Mouse (Mus musculus) liver, embryonic 16.5 days (tissue): ENCODE results near the gene Gbx1. TPM values are rescaled to one million over a fixed set of nuclear protein-coding genes. Genes with fewer than 3 reads are reported as not detected.
A peak's percentile ranks its signal among the peaks of the same experiment; 100 is the strongest.
"Not testable (repeated sequence)": the region's sequence is repeated elsewhere in the genome, so short reads cannot be mapped to it uniquely, and the experiment has no call there.

ENCODE experiments used
- ATAC-seq: fragments of 200-750 bp; cut with Nextera tagmentation; 2 replicates; pipeline ENCODE4 v1.8.0; 2017; ENCODE audit warnings: low read depth, mild to moderate bottlenecking, moderate number of reproducible peaks, moderate library complexity
- H3K27ac ChIP-seq: fragments of 300-500 bp; sonication (generic); 2 replicates; pipeline ENCODE4 v1.5.1; 2014; ENCODE audit warnings: mild to moderate bottlenecking, low read length
- H3K27me3 ChIP-seq: fragments of 300-500 bp; sonication (generic); 2 replicates; pipeline ENCODE4 v1.6.1; 2014; ENCODE audit warnings: low read depth, low read length, mixed read lengths; ENCODE audit not compliant: control insufficient read depth, insufficient read depth
- H3K36me3 ChIP-seq: fragments of 300-500 bp; sonication (generic); 2 replicates; pipeline ENCODE4 v1.6.1; 2014; ENCODE audit warnings: mild to moderate bottlenecking; ENCODE audit not compliant: control insufficient read depth, insufficient read depth
- H3K4me1 ChIP-seq: fragments of 300-500 bp; sonication (generic); 2 replicates; pipeline ENCODE4 v1.6.1; 2014; ENCODE audit warnings: low read depth, low read length, mixed read lengths; ENCODE audit not compliant: control insufficient read depth
- H3K4me2 ChIP-seq: fragments of 300-500 bp; sonication (generic); 2 replicates; pipeline ENCODE4 v1.6.1; 2014; ENCODE audit warnings: low read depth, low read length, mixed read lengths
- H3K4me3 ChIP-seq: fragments of 300-500 bp; sonication (generic); 2 replicates; pipeline ENCODE4 v1.5.1; 2014; ENCODE audit warnings: low read depth, mild to moderate bottlenecking, low read length
- H3K9ac ChIP-seq: fragments of 300-500 bp; sonication (generic); 2 replicates; pipeline ENCODE4 v1.6.1; 2014; ENCODE audit warnings: low read depth, low read length
- H3K9me3 ChIP-seq: fragments of 300-500 bp; sonication (generic); replicated peaks from 2 replicates; pipeline ENCODE4 v1.6.1; 2016; ENCODE audit warnings: low read length; ENCODE audit not compliant: control insufficient read depth
- WGBS: fragments of 180-500 bp; shearing (Covaris S2); extraction: QIAGEN DNeasy Blood & Tissue Kit; methylation state at CpG from one replicate; pipeline ENCODE4 v1.1.7; 2014; ENCODE audit not compliant: insufficient replicate concordance; 5-methylcytosine and 5-hydroxymethylcytosine counted together
- polyA plus RNA-seq: library from polyadenylated mRNA; unstranded; fragments of >200 nt; fragmentation: Nextera tagmentation; extraction: Ambion mirVana; gene quantifications from 2 replicates; pipeline ENCODE4 v1.2.1, GENCODE M21; 2015

Gbx1 gene
- polyA plus RNA-seq: not detected in 2 replicates

DNA sequence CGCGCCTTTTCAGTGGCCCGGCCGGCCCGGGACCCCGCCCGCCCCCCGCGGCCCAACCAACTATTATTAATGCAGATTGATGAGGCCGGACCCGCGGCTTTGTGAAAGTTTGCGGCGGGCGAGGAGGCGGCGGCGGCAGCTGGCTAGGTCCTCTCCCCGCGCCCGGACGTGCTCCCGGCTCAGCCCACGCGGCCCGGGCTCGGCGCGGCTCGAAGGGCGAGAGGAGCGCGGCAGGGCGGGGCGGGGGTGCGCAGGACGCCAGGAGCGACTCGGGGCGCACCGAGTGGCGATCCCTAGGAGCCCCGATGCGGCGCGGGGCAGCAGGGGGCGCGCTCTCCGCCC, at the start of gene Gbx1:
Gbx1 (minus strand) TSS at position 314 of the 342 bp plus-strand sequence.
- Histone ChIP-seq H3K4me2 (peak within 1 kb of the TSS; percentile 51), H3K36me3 (no peaks in the 10 kb centered on the region), H3K4me1 (peaks cover 6% of the 10 kb centered on the region; the same call in 1 of the 2 replicates), H3K27me3 (peaks cover 88% of the 10 kb centered on the region), H3K4me3 (peak within 1 kb of the TSS; percentile 39), H3K27ac (no peak within 1 kb of the TSS), H3K9me3 (no peaks in the 10 kb centered on the region), H3K9ac (no peak within 1 kb of the TSS)
- no peak for ATAC-seq
- under 1% methylated on average over 38 of the region's 49 CpGs for WGBS

DNA sequence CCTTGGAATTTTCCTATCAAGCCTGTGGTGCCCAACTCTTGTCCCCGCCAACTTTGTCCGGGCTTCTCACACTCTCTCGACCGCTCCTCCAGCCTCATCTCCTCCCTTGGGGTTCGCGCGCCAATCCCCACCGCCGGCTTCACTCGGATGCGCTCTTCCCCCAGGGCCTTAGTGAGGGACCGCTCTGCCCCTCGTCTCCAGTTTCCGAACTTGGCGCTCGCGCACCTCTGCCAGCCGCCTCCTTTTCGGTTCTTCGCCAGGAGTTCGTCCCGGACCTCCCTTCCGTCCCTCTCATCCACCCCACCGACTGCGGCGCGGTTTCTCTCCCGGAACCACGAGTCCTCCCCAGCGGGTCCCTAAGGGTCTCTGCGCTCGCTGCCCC, 49.8 kb upstream of the Gbx1 start:
- Histone ChIP-seq H3K4me1 (peaks cover 14% of the 10 kb centered on the region; the same call in 1 of the 2 replicates), H3K9me3 (no peaks in the 10 kb centered on the region), H3K36me3 (peaks cover 10% of the 10 kb centered on the region), H3K9ac (peak overlapping the region; percentile 86), H3K4me2 (peak overlapping the region; percentile 95), H3K27ac (peak overlapping the region; percentile 67), H3K4me3 (peak overlapping the region; percentile 88), H3K27me3 (no peaks in the 10 kb centered on the region)
- under 1% methylated on average over 32 of the region's 32 CpGs for WGBS
- peak; percentile 19 for ATAC-seq

DNA sequence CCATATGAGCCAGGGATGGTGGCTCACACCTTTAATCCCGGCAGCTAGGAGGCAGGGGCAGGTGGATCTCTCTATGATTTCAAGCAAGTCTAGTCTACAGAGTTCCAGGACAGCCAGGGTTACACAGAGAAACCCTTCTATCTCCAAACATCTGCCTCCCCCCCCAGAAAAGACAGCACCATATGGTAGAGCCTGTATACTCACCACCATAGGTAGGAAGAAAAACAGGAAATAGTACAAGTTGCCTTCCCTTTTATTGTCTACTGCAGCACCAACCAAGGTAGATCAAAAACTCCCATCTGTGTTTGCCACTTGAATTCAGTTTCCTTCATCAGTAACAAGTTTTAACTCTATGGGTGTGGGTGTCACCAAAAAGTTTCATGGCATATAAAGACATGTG, 48.9 kb upstream of the Gbx1 start:
- WGBS: 81% methylated on average over 1 of the region's 1 CpGs
- no peak overlapping the region for H3K9ac ChIP-seq

DNA sequence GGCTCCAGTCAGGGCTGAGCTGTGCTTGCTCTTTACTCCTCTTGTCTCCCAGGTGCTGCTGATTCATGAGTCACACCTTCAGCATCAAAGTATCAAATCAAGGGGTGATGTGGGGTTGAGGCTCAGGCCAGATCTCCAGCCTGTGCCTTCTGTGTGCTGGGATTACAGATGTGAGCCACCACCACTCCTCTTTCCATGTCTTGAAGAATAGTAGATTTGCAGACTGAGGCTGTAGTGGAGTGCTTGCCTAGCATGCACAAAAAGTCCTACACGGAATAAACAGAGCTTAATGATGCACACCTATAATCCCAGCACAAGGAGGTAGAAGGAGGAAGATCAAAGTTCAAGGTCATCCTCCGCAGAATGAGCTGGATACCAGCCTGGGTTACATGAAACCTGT, 29.7 kb upstream of the Gbx1 start, which contains the start of gene 4931409K22Rik:
4931409K22Rik (minus strand) TSS at position 101 of the 400 bp plus-strand sequence.
- H3K27ac ChIP-seq: no peak within 1 kb of the TSS
- no peak within 1 kb of the TSS for H3K4me3 ChIP-seq
- no peak within 1 kb of the TSS for H3K4me2 ChIP-seq
- H3K27me3 ChIP-seq: peaks cover 4% of the 10 kb centered on the region; the same call in 1 of the 2 replicates
- ATAC-seq: no peak
- no peaks in the 10 kb centered on the region for H3K36me3 ChIP-seq
- no peaks in the 10 kb centered on the region for H3K9me3 ChIP-seq
- no peaks in the 10 kb centered on the region for H3K4me1 ChIP-seq
- no peak within 1 kb of the TSS for H3K9ac ChIP-seq
- WGBS: 42% methylated on average over 2 of the region's 2 CpGs

More for the DNA sequence above, 48.9 kb upstream of the Gbx1 start:
- no peak overlapping the region for H3K4me3 ChIP-seq
- no peaks in the 10 kb centered on the region for H3K27me3 ChIP-seq
- peaks cover 12% of the 10 kb centered on the region for H3K36me3 ChIP-seq
- no peak for ATAC-seq
- H3K27ac ChIP-seq: no peak overlapping the region
- H3K4me2 ChIP-seq: peak overlapping the region; percentile 95
- no peaks in the 10 kb centered on the region for H3K9me3 ChIP-seq
- peaks cover 14% of the 10 kb centered on the region; the same call in 1 of the 2 replicates for H3K4me1 ChIP-seq

DNA sequence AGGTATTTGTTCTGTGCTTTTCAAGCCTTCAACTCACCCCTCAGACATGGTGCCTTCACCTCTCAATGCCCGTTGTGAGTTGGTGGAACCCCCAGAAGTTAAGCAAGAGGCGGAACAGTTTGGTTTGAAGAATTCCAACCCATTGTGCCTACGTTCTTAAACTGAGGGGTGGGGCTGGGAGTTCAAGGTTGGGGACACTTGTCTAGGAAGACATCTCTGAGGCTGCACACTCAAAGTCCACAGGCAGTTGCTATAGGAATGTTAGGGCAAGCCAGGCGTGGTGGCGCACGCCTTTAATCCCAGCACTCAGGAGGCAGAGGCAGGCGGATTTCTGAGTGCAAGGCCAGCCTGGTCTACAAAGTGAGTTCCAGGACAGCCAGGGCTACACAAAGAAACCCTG, 28.3 kb upstream of the Gbx1 start:
- H3K4me2 ChIP-seq, H3K9ac ChIP-seq, H3K27ac ChIP-seq, H3K4me3 ChIP-seq, H3K4me1 ChIP-seq, ATAC-seq, H3K9me3 ChIP-seq, H3K36me3 ChIP-seq: not testable (repeated sequence)
- 63% methylated on average over 7 of the region's 7 CpGs for WGBS
- peaks cover 13% of the 10 kb centered on the region for H3K27me3 ChIP-seq

DNA sequence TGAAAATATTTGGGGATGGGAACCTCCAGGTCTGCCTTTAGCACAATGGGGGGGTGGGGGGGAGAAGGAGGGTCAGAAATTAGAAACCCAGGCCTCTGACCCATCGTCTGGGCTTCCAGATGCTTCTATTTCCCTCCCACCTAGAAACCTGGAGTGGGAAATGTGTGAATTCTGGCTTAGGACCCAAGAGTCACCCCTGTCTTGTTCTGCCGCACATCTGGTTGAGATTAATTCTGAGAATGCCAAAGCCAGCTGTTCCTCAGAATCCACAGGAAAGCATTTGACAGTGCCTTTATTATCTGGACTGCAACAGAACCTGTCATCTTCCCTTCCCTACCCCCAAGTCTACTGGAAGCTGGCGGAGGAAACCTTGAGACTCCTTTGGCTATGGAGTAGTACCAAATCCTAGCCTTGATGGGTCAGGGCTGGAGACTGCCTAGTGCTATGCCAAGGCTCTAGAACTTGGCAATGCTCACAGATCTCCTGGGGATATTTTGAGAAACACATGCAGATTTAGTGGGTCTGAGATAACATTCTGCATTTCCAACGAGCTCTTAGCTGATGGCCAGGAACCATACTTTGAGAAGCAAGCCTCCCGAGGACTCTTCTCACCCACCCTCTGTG, 26.7 kb upstream of the Gbx1 start:
- WGBS: 50% methylated on average over 5 of the region's 5 CpGs
- no peak overlapping the region for H3K9ac ChIP-seq
- peaks cover 20% of the 10 kb centered on the region for H3K27me3 ChIP-seq
- H3K4me2 ChIP-seq: no peak overlapping the region
- ATAC-seq: no peak
- no peak overlapping the region for H3K27ac ChIP-seq
- H3K36me3 ChIP-seq: no peaks in the 10 kb centered on the region
- no peaks in the 10 kb centered on the region for H3K9me3 ChIP-seq
- no peaks in the 10 kb centered on the region for H3K4me1 ChIP-seq
- no peak overlapping the region for H3K4me3 ChIP-seq

DNA sequence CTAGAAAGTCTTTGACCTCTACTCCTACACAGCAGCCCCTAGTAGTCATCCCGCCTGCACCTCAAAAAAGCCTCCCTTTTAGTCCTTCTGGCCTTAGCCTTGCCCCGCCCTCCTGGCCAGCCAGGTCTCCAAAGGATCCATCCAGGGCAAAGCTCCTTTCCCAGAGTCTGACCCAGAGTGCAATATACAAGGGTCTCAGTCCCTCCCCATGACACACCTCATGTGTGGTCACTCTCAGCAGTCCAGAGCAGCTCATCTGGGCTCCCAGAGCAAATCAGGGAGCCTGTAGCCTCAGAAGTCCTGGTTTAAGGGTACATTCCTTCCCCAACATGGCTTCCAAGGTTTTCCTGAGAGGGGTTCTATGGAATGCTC, 24.3 kb upstream of the Gbx1 start:
- ATAC-seq: no peak
- Histone ChIP-seq H3K9ac (no peak overlapping the region), H3K4me3 (no peak overlapping the region), H3K4me2 (no peak overlapping the region), H3K27ac (no peak overlapping the region), H3K27me3 (peaks cover 20% of the 10 kb centered on the region), H3K36me3 (no peaks in the 10 kb centered on the region), H3K9me3 (no peaks in the 10 kb centered on the region), H3K4me1 (no peaks in the 10 kb centered on the region)
- WGBS: 36% methylated on average over 2 of the region's 2 CpGs

DNA sequence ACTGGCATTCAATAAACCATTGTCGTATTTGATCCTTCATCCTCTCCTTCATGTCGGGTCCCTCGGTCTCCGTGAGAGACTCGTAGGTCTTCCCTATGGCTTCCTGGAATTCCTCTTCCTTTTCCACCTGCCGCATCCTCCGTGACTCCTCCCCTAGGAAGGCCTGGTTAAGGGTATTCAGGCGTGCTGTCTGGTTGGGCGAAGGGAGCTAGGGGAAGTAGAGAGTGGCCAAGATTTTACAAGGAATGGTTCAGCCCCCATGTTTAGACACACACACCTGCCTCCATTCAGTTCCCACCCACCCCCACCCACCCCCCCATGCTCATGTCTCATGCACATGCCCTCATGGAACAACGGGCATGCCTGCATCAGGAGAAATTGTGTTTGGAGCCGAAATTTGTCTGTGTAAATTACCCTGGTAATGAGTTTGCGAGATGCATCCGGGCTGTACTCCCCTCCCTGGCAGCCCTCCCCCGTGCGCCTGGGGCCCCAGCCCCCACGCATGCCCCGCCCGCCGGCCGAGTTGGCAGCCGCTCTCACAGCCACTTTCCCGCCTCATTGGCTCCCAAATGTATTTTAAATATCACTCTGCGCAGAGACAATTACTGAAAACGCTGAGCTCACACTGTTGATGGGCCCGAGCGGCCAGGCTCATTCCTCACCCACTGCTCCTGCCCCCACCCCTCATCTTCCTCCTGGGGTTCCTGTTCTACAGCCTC, 23.8 kb upstream of the Gbx1 start:
- ATAC-seq: no peak
- Histone ChIP-seq H3K9ac (no peak overlapping the region), H3K4me2 (no peak overlapping the region), H3K27me3 (peaks cover 20% of the 10 kb centered on the region), H3K4me3 (no peak overlapping the region), H3K27ac (no peak overlapping the region), H3K9me3 (no peaks in the 10 kb centered on the region), H3K4me1 (no peaks in the 10 kb centered on the region), H3K36me3 (no peaks in the 10 kb centered on the region)
- 24% methylated on average over 26 of the region's 26 CpGs for WGBS

DNA sequence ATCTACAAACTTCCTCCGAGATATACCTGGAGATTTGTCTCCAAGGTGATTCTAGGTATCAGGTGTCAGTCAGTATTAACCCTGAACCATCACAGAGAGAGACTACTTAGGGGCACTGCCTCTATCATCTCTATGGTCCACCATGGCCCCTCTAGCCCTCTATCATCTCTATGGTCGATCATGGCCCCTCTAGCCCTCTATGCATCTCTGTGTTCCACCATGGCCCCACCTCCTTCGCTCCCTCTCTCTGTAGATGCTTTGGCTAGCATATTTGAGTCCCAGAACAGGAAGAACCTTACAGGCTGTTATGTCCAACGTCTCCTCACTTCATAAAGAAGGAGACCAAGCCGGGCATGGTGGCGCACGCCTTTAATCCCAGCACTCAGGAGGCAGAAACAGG, 15.6 kb upstream of the Gbx1 start:
- H3K27me3 ChIP-seq: peaks cover 4% of the 10 kb centered on the region; the same call in 1 of the 2 replicates
- H3K36me3 ChIP-seq: no peaks in the 10 kb centered on the region
- 63% methylated on average over 7 of the region's 7 CpGs for WGBS
- H3K4me1 ChIP-seq: no peaks in the 10 kb centered on the region; the same call in 1 of the 2 replicates
- H3K4me2 ChIP-seq: no peak overlapping the region
- no peak for ATAC-seq
- H3K27ac ChIP-seq: no peak overlapping the region
- no peaks in the 10 kb centered on the region for H3K9me3 ChIP-seq
- H3K4me3 ChIP-seq: no peak overlapping the region
- H3K9ac ChIP-seq: no peak overlapping the region
